Mouse (Mus musculus) megakaryocyte-erythroid progenitor cell, adult 5 weeks (primary cell): Measurements from ENCODE around the gene Spdef. TPM values are rescaled to one million over a fixed set of nuclear protein-coding genes. Genes with fewer than 3 reads are reported as not detected.

Experiments
- polyA plus RNA-seq: library from polyadenylated mRNA; stranded (reverse); fragments of >175 nt; gene quantifications from 2 replicates; pipeline ENCODE4 v1.2.3, GENCODE M21; 2012

The Spdef gene
- polyA plus RNA-seq, result 0.39 TPM in 1 of 2 replicates, not detected in the other

DNA sequence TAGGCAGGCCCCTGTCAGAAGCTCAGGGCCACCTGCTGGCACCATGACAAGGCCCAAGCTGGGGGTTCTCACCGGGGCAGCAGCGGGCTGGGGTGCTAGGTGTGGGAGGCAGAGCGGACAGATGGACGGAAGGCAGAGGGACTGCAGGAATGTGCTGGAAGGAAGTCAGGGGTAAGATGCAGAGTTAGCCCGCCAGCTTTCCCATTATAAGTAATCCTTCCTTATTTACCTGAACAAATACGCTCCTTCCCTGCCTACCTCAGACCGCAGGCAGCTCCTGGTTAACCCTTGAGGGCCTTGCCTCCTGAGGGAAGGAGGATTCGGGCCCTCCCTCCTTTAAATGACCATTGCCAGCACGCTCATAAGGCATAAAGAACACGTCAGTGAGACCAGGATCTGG lies at the start of gene Spdef:
Spdef (minus strand) TSS at position 186 of the 400 bp plus-strand sequence.

Other genes with a start within 250 kb of the Spdef start
- gene Grm4, start 207.6 kb downstream of the Spdef start, polyA plus RNA-seq, result 0.02 and 0.07 TPM in 2 replicates
- gene Hmga1, start 172.5 kb downstream of the Spdef start, polyA plus RNA-seq, result 2,032 and 2,480 TPM in 2 replicates
- 78.5 and 107 TPM in 2 replicates for gene AI413582, start 163.2 kb downstream of the Spdef start, polyA plus RNA-seq
- gene Nudt3, start 105.5 kb downstream of the Spdef start, polyA plus RNA-seq, result 188 and 237 TPM in 2 replicates
- not detected in 2 replicates for gene RPS10-NUDT3, start 93.7 kb downstream of the Spdef start, polyA plus RNA-seq
- 3,162 and 3,167 TPM in 2 replicates for gene Rps10, start 92.3 kb downstream of the Spdef start, polyA plus RNA-seq
- 0.49 and 0.80 TPM in 2 replicates for gene Pacsin1, start 73.4 kb downstream of the Spdef start, polyA plus RNA-seq
- 56.1 and 64.2 TPM in 2 replicates for gene D17Wsu92e, start 91.7 kb upstream of the Spdef start, polyA plus RNA-seq
- gene Snrpc, start 109.2 kb upstream of the Spdef start, polyA plus RNA-seq, result 395 and 434 TPM in 2 replicates
- 11.3 and 12.2 TPM in 2 replicates for gene Uhrf1bp1, start 127.5 kb upstream of the Spdef start, polyA plus RNA-seq
- gene Anks1, start 180.4 kb upstream of the Spdef start, polyA plus RNA-seq, result 85.1 and 98.0 TPM in 2 replicates
- 48.9 and 59.4 TPM in 2 replicates for gene Taf11, start 180.9 kb upstream of the Spdef start, polyA plus RNA-seq